Mouse (Mus musculus) G1E (cell line): ENCODE data around the gene Tns2.

ENCODE experiments used
- CTCF ChIP-seq: IDR thresholded peaks from 2 replicates; pipeline ENCODE4 v1.5.1; 2012; ENCODE audit warnings: low read depth, low read length, inconsistent platforms, mixed read lengths
- GATA1 ChIP-seq: IDR thresholded peaks from 2 replicates; pipeline ENCODE4 v1.6.1; 2012; ENCODE audit warnings: borderline replicate concordance, low read length, inconsistent platforms, mixed read lengths
- GATA2 ChIP-seq: IDR thresholded peaks from 2 replicates; pipeline ENCODE4 v1.6.1; 2012; ENCODE audit warnings: low read depth, low read length, inconsistent platforms, borderline replicate concordance
- POLR2AphosphoS5 ChIP-seq: IDR thresholded peaks from 2 replicates; pipeline ENCODE4 v1.6.1; 2012; ENCODE audit warnings: low read depth, low read length, inconsistent platforms; ENCODE audit not compliant: insufficient replicate concordance
- TAL1 ChIP-seq: conservative IDR thresholded peaks from 2 replicates; pipeline ENCODE4 v1.6.1; 2012; ENCODE audit warnings: low read depth, low read length, inconsistent platforms, mixed read lengths

GRCm38 (mm10) chr15:102136129-102136758 lies 36.0 kb downstream of the Tns2 start, which contains the start of gene Spryd3:
- no peak for TF ChIP-seq CTCF
- TF ChIP-seq GATA1: no peak
- no peak for TF ChIP-seq POLR2AphosphoS5
- TF ChIP-seq TAL1: no peak
- no peak for TF ChIP-seq GATA2
